Mouse (Mus musculus) small intestine, adult 2 months (tissue): ENCODE data around the gene Tsr1. TPM values are rescaled to one million over a fixed set of nuclear protein-coding genes. Genes with fewer than 3 reads are reported as not detected.

Experiments
- H3K27ac ChIP-seq: fragments of 200-500 bp; 2 replicates; pipeline ENCODE4 v1.5.1; 2012; ENCODE audit warnings: low read depth, low read length, control low read depth, inconsistent platforms; ENCODE audit not compliant: insufficient read depth
- H3K27me3 ChIP-seq: fragments of 200-500 bp; 2 replicates; pipeline ENCODE4 v1.6.1; 2012; ENCODE audit warnings: mild to moderate bottlenecking, moderate library complexity, low read length, inconsistent platforms; ENCODE audit not compliant: control insufficient read depth, insufficient read depth
- H3K36me3 ChIP-seq: fragments of 200-500 bp; 2 replicates; pipeline ENCODE4 v1.6.1; 2012; ENCODE audit warnings: mild to moderate bottlenecking, low read length, control low read depth, inconsistent platforms; ENCODE audit not compliant: control insufficient read depth, insufficient read depth
- H3K4me1 ChIP-seq: fragments of 200-500 bp; 2 replicates; pipeline ENCODE4 v1.6.1; 2012; ENCODE audit warnings: low read length, inconsistent platforms, mixed read lengths; ENCODE audit not compliant: control insufficient read depth, insufficient read depth, insufficient read length
- H3K4me3 ChIP-seq: fragments of 200-500 bp; 2 replicates; pipeline ENCODE4 v1.5.1; 2012; ENCODE audit warnings: low read depth, mild to moderate bottlenecking, control low read depth, inconsistent platforms, low read length, moderate library complexity
- CTCF ChIP-seq: fragments of 200-500 bp; IDR thresholded peaks from 2 replicates; pipeline ENCODE4 v1.5.1; 2012; ENCODE audit warnings: low read depth, mild to moderate bottlenecking, control low read depth, inconsistent platforms, low read length, moderate library complexity, mixed read lengths; ENCODE audit not compliant: insufficient replicate concordance, insufficient read length; ENCODE audit errors: extremely low read depth
- POLR2A ChIP-seq: fragments of 200-500 bp; IDR thresholded peaks from 2 replicates; pipeline ENCODE4 v1.6.1; 2012; ENCODE audit warnings: low read depth, mild to moderate bottlenecking, control low read depth, inconsistent platforms, low read length, moderate library complexity
- WGBS: fragments of 180-500 bp; shearing (Covaris S2); methylation state at CpG from one replicate; pipeline ENCODE4 v1.1.7; 2018; 5-methylcytosine and 5-hydroxymethylcytosine counted together
- polyA plus RNA-seq: library from polyadenylated mRNA; depleted of rRNA; stranded (reverse); fragments of >200 nt; gene quantifications from 2 replicates; pipeline ENCODE4 v1.2.3, GENCODE M21; 2012

Tsr1 gene
- polyA plus RNA-seq, 1 experiment, result 1.9 TPM

DNA sequence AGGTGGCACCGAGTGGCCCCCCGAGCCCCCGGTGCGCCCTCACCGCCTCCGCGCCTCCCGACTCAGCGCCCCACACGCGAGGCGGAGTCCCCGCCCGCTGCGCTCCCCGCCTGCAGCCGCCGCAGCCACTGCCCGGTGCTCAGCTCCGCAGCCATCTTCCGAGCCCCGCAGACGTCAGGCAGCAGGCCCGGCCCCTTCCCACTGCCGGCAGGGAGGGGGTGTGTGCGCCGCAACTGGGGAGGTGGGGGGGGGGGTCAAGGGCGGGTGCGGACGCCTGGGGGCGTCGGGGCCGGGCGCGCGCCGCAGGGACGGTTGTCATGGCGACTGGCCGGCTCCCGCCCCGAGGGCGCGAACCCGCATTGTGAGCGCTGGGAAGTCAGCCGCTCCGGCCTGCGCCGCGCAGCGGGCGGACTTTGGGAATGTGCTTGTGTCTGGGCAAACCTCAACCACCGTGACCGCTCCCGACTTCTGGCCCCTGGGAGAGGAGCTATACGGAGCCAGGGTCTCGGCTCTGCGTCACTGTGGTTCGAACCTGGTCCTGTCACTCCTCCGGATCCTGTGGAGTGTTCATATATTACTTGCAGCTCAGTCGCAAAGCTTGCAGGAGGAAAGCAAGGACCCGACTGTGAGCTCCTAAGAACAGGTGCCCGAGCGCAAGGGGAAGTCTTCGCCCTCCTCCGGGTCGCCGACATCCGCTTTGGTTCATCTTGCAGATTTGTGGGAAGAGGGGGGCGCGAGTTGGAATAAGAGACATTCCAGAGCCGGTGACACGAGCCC, 782 bp upstream of the Tsr1 start, which contains the start of gene Sgsm2:
Gene Sgsm2 (minus strand): TSS at position 160 of the 777 bp plus-strand sequence.
- TF ChIP-seq POLR2A, result 0 out of 2 replicates have a peak, but pooled peaks have one; percentile 22
- TF ChIP-seq CTCF, result no peak
- Histone ChIP-seq H3K36me3 (peaks cover 17% of the 10 kb centered on the region), H3K27ac (peak within 1 kb of the TSS; percentile 84), H3K4me3 (peak within 1 kb of the TSS; percentile 99), H3K4me1 (peaks cover 5% of the 10 kb centered on the region; the same call in 1 of the 2 replicates), H3K27me3 (no peaks in the 10 kb centered on the region)
- 1% methylated on average over 73 of the region's 74 CpGs for WGBS

GRCm38 (mm10) chr11:74898517-74898827, 601 bp downstream of the Tsr1 start:
- H3K4me3 ChIP-seq, result peak overlapping the region; percentile 99

DNA sequence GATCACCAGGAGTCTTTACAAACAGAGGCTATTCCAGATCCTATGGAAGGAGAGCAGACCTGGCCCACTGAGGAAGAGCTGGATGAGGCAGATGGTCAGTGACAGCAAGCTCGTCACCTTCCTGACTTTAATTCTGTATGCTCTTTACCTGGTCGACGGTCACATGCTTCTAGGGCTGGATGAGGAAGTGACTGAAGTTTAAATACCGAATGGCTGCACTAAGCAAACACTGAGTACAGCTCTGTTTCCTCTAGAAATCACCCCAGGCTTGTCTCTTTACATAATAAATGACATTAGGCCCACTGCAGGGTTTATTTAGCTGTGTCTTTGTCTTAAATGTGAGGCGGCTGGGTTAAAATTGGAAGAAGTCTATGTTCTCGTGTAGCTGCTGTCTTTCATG, 3.7 kb downstream of the Tsr1 start:
- WGBS, result 38% methylated on average over 6 of the region's 6 CpGs
- H3K36me3 ChIP-seq, result peaks cover 51% of the 10 kb centered on the region
- no peaks in the 10 kb centered on the region for H3K27me3 ChIP-seq
- H3K4me1 ChIP-seq, result peaks cover 10% of the 10 kb centered on the region; the same call in 1 of the 2 replicates
- TF ChIP-seq POLR2A (no peak), CTCF (no peak)
- H3K27ac ChIP-seq, result peak overlapping the region; percentile 69
- no peak overlapping the region for H3K4me3 ChIP-seq

More at GRCm38 (mm10) chr11:74898517-74898827, 601 bp downstream of the Tsr1 start:
- TF ChIP-seq CTCF (no peak), POLR2A (no peak)
- H3K4me1 ChIP-seq, result peaks cover 10% of the 10 kb centered on the region; the same call in 1 of the 2 replicates
- no peaks in the 10 kb centered on the region for H3K27me3 ChIP-seq
- H3K36me3 ChIP-seq, result peaks cover 24% of the 10 kb centered on the region
- peak overlapping the region; percentile 44 for H3K27ac ChIP-seq
- WGBS, result under 1% methylated on average over 7 of the region's 7 CpGs

GRCm38 (mm10) chr11:74902416-74902815, 4.5 kb downstream of the Tsr1 start:
- 60% methylated on average over 5 of the region's 5 CpGs for WGBS
- H3K36me3 ChIP-seq, result peaks cover 59% of the 10 kb centered on the region
- H3K27ac ChIP-seq, result peak overlapping the region; percentile 69
- peaks cover 10% of the 10 kb centered on the region; the same call in 1 of the 2 replicates for H3K4me1 ChIP-seq
- no peaks in the 10 kb centered on the region for H3K27me3 ChIP-seq
- no peak overlapping the region for H3K4me3 ChIP-seq
- no peak for TF ChIP-seq POLR2A
- no peak for TF ChIP-seq CTCF

- Histone ChIP-seq H3K27me3 (no peaks in the 10 kb centered on the region), H3K36me3 (peaks cover 65% of the 10 kb centered on the region), H3K4me1 (peaks cover 2% of the 10 kb centered on the region; the same call in 1 of the 2 replicates), H3K4me3 (no peak overlapping the region), H3K27ac (no peak overlapping the region)
- TF ChIP-seq POLR2A (no peak), CTCF (no peak)
- 91% methylated on average over 6 of the region's 6 CpGs for WGBS
Measured at GRCm38 (mm10) chr11:74907850-74908249, 10.0 kb downstream of the Tsr1 start.

DNA sequence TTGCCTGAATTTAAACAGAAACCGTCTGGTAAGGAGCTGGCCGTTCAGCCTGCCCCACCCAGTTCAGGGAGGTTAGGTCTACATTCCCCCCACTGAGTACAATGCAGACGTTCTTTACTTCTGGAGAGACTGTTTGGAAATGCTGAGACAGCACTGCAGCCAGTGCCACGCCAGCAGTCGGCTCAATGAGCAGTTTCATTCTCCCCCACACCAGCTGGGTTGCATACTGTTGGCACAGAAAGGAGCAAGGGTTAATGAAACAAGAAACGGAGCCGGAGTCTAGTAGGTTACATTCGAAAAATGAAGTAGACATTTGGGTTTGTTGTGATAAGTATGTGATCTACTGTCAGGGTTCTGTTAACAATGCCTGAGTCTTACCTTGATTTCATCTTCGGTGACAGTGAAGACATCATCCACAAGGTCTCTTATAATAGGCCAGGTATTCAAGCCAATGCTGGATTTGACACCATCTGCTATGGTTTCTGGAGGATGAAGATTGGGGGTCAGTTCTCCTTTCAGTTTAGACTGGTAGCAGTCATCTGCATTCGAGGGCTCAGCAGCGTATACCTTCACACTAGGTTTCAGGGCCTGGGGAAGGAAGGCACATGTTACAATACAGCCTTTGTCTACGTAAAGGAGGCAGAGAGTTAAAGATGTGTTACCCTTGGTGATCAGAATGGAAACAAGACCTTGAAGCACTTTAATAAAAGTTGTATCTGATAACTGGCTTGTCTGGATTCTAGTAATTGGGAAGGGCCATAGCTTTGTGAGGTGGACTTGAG, 10.9 kb downstream of the Tsr1 start:
- H3K27me3 ChIP-seq, result no peaks in the 10 kb centered on the region
- H3K4me3 ChIP-seq, result no peak overlapping the region
- H3K4me1 ChIP-seq, result no peaks in the 10 kb centered on the region
- WGBS, result 70% methylated on average over 12 of the region's 12 CpGs
- TF ChIP-seq CTCF, result no peak
- TF ChIP-seq POLR2A, result no peak
- peaks cover 58% of the 10 kb centered on the region for H3K36me3 ChIP-seq
- H3K27ac ChIP-seq, result no peak overlapping the region

DNA sequence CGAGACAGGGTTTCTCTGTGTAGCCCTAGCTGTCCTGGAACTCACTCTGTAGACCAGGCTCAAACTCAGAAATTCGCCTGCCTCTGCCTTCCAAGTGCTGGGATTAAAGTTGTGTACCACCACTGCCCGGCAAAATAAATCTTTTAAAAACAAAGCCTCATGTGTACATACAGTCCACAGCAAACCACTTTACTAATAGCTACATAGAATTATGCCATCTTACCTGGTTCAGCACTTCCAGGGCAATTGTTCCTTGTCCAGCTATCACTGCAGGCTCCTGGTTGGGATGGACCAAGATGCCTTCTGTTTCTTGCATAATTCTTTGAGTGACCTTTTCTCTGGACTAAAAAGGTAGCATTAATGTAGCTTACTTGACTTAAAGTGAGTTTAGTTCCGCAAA, 12.1 kb downstream of the Tsr1 start:
- H3K27ac ChIP-seq, result no peak overlapping the region
- no peaks in the 10 kb centered on the region for H3K27me3 ChIP-seq
- no peaks in the 10 kb centered on the region for H3K4me1 ChIP-seq
- peaks cover 50% of the 10 kb centered on the region for H3K36me3 ChIP-seq
- H3K4me3 ChIP-seq, result no peak overlapping the region
- TF ChIP-seq POLR2A (no peak), CTCF (no peak)
- WGBS, result 90% methylated on average over 4 of the region's 4 CpGs
